Mouse (Mus musculus): ENCODE results near the gene Aff1. TPM values are rescaled to one million over a fixed set of nuclear protein-coding genes. Genes with fewer than 3 reads are reported as not detected.

The Aff1 gene
- polyA plus RNA-seq, 1 experiment from 2014 or later = 4.7 TPM

GRCm38 (mm10) chr5:103699537-103699936 is 7.4 kb downstream of the Aff1 start:
- Histone ChIP-seq H3K4me2 (ENCODE audit: low read depth, low read length) (0 out of 2 replicates have a peak overlapping the region, but pooled peaks have one; percentile 29), H3K4me3 (ENCODE audit: low read depth, low read length) (no peak overlapping the region), H3K9ac (replicated peaks) (no peak overlapping the region), H3K36me3 (replicated peaks; ENCODE audit: insufficient read depth, low read length) (0 out of 2 replicates have a peak, but pooled peaks cover 4% of the 10 kb centered on the region), H3K27ac (ENCODE audit: low read depth) (peak overlapping the region; percentile 36; the same call in 1 of the 2 replicates), H3K4me1 (ENCODE audit: insufficient read depth) (no peaks in the 10 kb centered on the region), H3K27me3 (ENCODE audit: insufficient read depth, low read length) (peaks cover 1% of the 10 kb centered on the region), H3K9me3 (ENCODE audit: low read length) (no peaks in the 10 kb centered on the region)
- ATAC-seq (no peak), DNase-seq (no peak)
- 50% methylated on average over 4 of the region's 4 CpGs for WGBS (ENCODE audit: insufficient replicate concordance)
- no peak for TF ChIP-seq CTCF (IDR thresholded peaks at IDR 0.05; ENCODE audit: low read depth)
- no peak for TF ChIP-seq EP300 (IDR thresholded peaks at IDR 0.05; ENCODE audit: low read depth)

GRCm38 (mm10) chr5:103700661-103701060 is 8.5 kb downstream of the Aff1 start:
- Histone ChIP-seq H3K27me3 (ENCODE audit: insufficient read depth, low read length) (no peaks in the 10 kb centered on the region; the same call in 1 of the 2 replicates), H3K4me3 (ENCODE audit: low read depth, low read length) (no peak overlapping the region), H3K36me3 (replicated peaks; ENCODE audit: insufficient read depth, low read length) (0 out of 2 replicates have a peak, but pooled peaks cover 4% of the 10 kb centered on the region), H3K27ac (ENCODE audit: low read depth) (no peak overlapping the region), H3K4me2 (ENCODE audit: low read depth, low read length) (no peak overlapping the region), H3K9ac (replicated peaks) (no peak overlapping the region), H3K4me1 (ENCODE audit: insufficient read depth) (no peaks in the 10 kb centered on the region), H3K9me3 (ENCODE audit: low read length) (no peaks in the 10 kb centered on the region)
- DNase-seq (no peak), ATAC-seq (0 out of 2 replicates have a peak, but pooled peaks have one; percentile 19)
- 72% methylated on average over 2 of the region's 2 CpGs for WGBS (ENCODE audit: insufficient replicate concordance)
- TF ChIP-seq EP300 (IDR thresholded peaks at IDR 0.05; ENCODE audit: low read depth) = no peak

- WGBS (ENCODE audit: insufficient replicate concordance) = 73% methylated on average over 3 of the region's 3 CpGs
- Histone ChIP-seq H3K9me3 (ENCODE audit: low read length) (no peaks in the 10 kb centered on the region), H3K27me3 (ENCODE audit: insufficient read depth, low read length) (no peaks in the 10 kb centered on the region; the same call in 1 of the 2 replicates), H3K4me2 (ENCODE audit: low read depth, low read length) (no peak overlapping the region), H3K4me1 (ENCODE audit: insufficient read depth) (no peaks in the 10 kb centered on the region), H3K9ac (replicated peaks) (no peak overlapping the region), H3K27ac (ENCODE audit: low read depth) (no peak overlapping the region), H3K4me3 (ENCODE audit: low read depth, low read length) (no peak overlapping the region), H3K36me3 (replicated peaks; ENCODE audit: insufficient read depth, low read length) (0 out of 2 replicates have a peak, but pooled peaks cover 4% of the 10 kb centered on the region)
- TF ChIP-seq CTCF (IDR thresholded peaks at IDR 0.05; ENCODE audit: low read depth) (peak; percentile 74), EP300 (IDR thresholded peaks at IDR 0.05; ENCODE audit: low read depth) (no peak)
- ATAC-seq (no peak), DNase-seq (peak; percentile 55)
Observed at GRCm38 (mm10) chr5:103701466-103701865, 9.3 kb downstream of the Aff1 start.

GRCm38 (mm10) chr5:103702527-103702926 is 10.4 kb downstream of the Aff1 start:
- Histone ChIP-seq H3K9ac (replicated peaks) (no peak overlapping the region), H3K4me3 (ENCODE audit: low read depth, low read length) (no peak overlapping the region), H3K4me2 (ENCODE audit: low read depth, low read length) (no peak overlapping the region), H3K27ac (ENCODE audit: low read depth) (no peak overlapping the region), H3K9me3 (ENCODE audit: low read length) (no peaks in the 10 kb centered on the region), H3K36me3 (replicated peaks; ENCODE audit: insufficient read depth, low read length) (0 out of 2 replicates have a peak, but pooled peaks cover 4% of the 10 kb centered on the region), H3K27me3 (ENCODE audit: insufficient read depth, low read length) (no peaks in the 10 kb centered on the region; the same call in 1 of the 2 replicates), H3K4me1 (ENCODE audit: insufficient read depth) (no peaks in the 10 kb centered on the region)
- TF ChIP-seq EP300 (IDR thresholded peaks at IDR 0.05; ENCODE audit: low read depth) (no peak), CTCF (IDR thresholded peaks at IDR 0.05; ENCODE audit: low read depth) (no peak)
- DNase-seq (no peak), ATAC-seq (no peak)
- 38% methylated on average over 6 of the region's 6 CpGs for WGBS (ENCODE audit: insufficient replicate concordance)

GRCm38 (mm10) chr5:103705331-103705730 is 13.2 kb downstream of the Aff1 start:
- Histone ChIP-seq H3K27me3 (ENCODE audit: insufficient read depth, low read length) (no peaks in the 10 kb centered on the region), H3K36me3 (replicated peaks; ENCODE audit: insufficient read depth, low read length) (0 out of 2 replicates have a peak, but pooled peaks cover 4% of the 10 kb centered on the region), H3K27ac (ENCODE audit: low read depth) (no peak overlapping the region), H3K9ac (replicated peaks) (no peak overlapping the region), H3K4me1 (ENCODE audit: insufficient read depth) (peaks cover 7% of the 10 kb centered on the region; the same call in 1 of the 2 replicates), H3K4me3 (ENCODE audit: low read depth, low read length) (no peak overlapping the region), H3K9me3 (ENCODE audit: low read length) (no peaks in the 10 kb centered on the region), H3K4me2 (ENCODE audit: low read depth, low read length) (no peak overlapping the region)
- ATAC-seq = no peak
- TF ChIP-seq EP300 (IDR thresholded peaks at IDR 0.05; ENCODE audit: low read depth) = no peak
- TF ChIP-seq CTCF (IDR thresholded peaks at IDR 0.05; ENCODE audit: low read depth) = no peak
- DNase-seq = no peak
- 82% methylated on average over 4 of the region's 4 CpGs for WGBS (ENCODE audit: insufficient replicate concordance)

GRCm38 (mm10) chr5:103705874-103706273 is 13.7 kb downstream of the Aff1 start:
- DNase-seq = no peak
- no peaks in the 10 kb centered on the region for H3K9me3 ChIP-seq (ENCODE audit: low read length)
- no peaks in the 10 kb centered on the region for H3K27me3 ChIP-seq (ENCODE audit: insufficient read depth, low read length)
- H3K9ac ChIP-seq (replicated peaks) = no peak overlapping the region
- H3K36me3 ChIP-seq (replicated peaks; ENCODE audit: insufficient read depth, low read length) = 0 out of 2 replicates have a peak, but pooled peaks cover 4% of the 10 kb centered on the region
- 62% methylated on average over 1 of the region's 1 CpGs for WGBS (ENCODE audit: insufficient replicate concordance)
- peaks cover 7% of the 10 kb centered on the region; the same call in 1 of the 2 replicates for H3K4me1 ChIP-seq (ENCODE audit: insufficient read depth)
- H3K4me2 ChIP-seq (ENCODE audit: low read depth, low read length) = no peak overlapping the region
- no peak for TF ChIP-seq CTCF (IDR thresholded peaks at IDR 0.05; ENCODE audit: low read depth)
- no peak for ATAC-seq
- H3K27ac ChIP-seq (ENCODE audit: low read depth) = no peak overlapping the region
- H3K4me3 ChIP-seq (ENCODE audit: low read depth, low read length) = no peak overlapping the region
